ENCODE assay signal across 37 mouse cellular contexts in genomic region chr7:127907939-127908338, GRCm38 (mm10). TPM values are rescaled to one million over a fixed set of nuclear protein-coding genes. Genes with fewer than 3 reads are reported as not detected.
"Had no signal": no experiment of that assay in that cellular context is flagged by ENCODE, and none has a peak within 500 bp of the region (broad histone marks: within the 10 kb centered on the region; RNA-seq: fewer than 3 reads in every experiment).

No protein-coding gene starts in this region.

- H3K9me3 ChIP-seq: heart, embryonic 13.5 days; heart, embryonic 15.5 days; hindbrain, embryonic 13.5 days; hindbrain, embryonic 15.5 days; limb, embryonic 10.5 days; limb, embryonic 12.5 days; liver, embryonic 13.5 days; liver, embryonic 15.5 days had no signal

- H3K27me3 ChIP-seq: heart, embryonic 13.5 days; heart, embryonic 15.5 days; hindbrain, embryonic 13.5 days; hindbrain, embryonic 15.5 days; limb, embryonic 12.5 days; liver, embryonic 13.5 days; liver, embryonic 15.5 days had no signal

- H3K9ac ChIP-seq: heart, embryonic 13.5 days; heart, embryonic 15.5 days; hindbrain, embryonic 13.5 days; hindbrain, embryonic 15.5 days; limb, embryonic 12.5 days; liver, embryonic 13.5 days; liver, embryonic 15.5 days; liver, postnatal 0 days had no signal

- H3K27ac ChIP-seq: heart, embryonic 13.5 days; heart, embryonic 15.5 days; hindbrain, embryonic 13.5 days; hindbrain, embryonic 15.5 days; hindbrain, postnatal 0 days; layer of hippocampus, adult 2 months; left cerebral cortex, adult 2 months; limb, embryonic 10.5 days; limb, embryonic 12.5 days; liver, embryonic 13.5 days; liver, embryonic 15.5 days had no signal

- ATAC-seq: hindbrain, postnatal 0 days; intestine, embryonic 16.5 days; liver, postnatal 0 days had no signal

- DNase-seq: gastrocnemius, postnatal 10 days; gastrocnemius, postnatal 36 days; heart, adult 18-20 months; heart, postnatal 14 days; heart, postnatal 36 days; kidney, adult 11 months; kidney, adult 9 months; kidney, postnatal 10 days; kidney, postnatal 4 days; liver; liver, embryonic 13.5 days; liver, postnatal 0 days had no signal

- H3K4me3 ChIP-seq: heart, embryonic 13.5 days; heart, embryonic 15.5 days; hindbrain, embryonic 13.5 days; hindbrain, embryonic 15.5 days; layer of hippocampus, adult 2 months; left cerebral cortex, adult 2 months; limb, embryonic 10.5 days; limb, embryonic 12.5 days; liver, embryonic 13.5 days; liver, embryonic 15.5 days had no signal

- H3K4me2 ChIP-seq: heart, embryonic 13.5 days; heart, embryonic 15.5 days; hindbrain, embryonic 13.5 days; hindbrain, embryonic 15.5 days; limb, embryonic 12.5 days; liver, embryonic 11.5 days; liver, embryonic 13.5 days; liver, embryonic 15.5 days had no signal

RNA-seq across cellular contexts. Expression of gene Gm21974, which starts 12.7 kb away (rescaled TPM):
- total RNA-seq: gastrocnemius, adult 18-20 months; gastrocnemius, postnatal 10 days; gastrocnemius, postnatal 36 days; heart, postnatal 14 days; heart, postnatal 36 days; hematopoietic stem cell, adult 5-6 weeks; hindbrain, postnatal 0 days; layer of hippocampus, adult 2 months; layer of hippocampus, postnatal 10 days; layer of hippocampus, postnatal 25 days; left cerebral cortex, adult 2 months; left cerebral cortex, postnatal 14 days; left cerebral cortex, postnatal 36 days had no signal
- polyA plus RNA-seq: gonadal fat pad, adult 2 months; heart, embryonic 13.5 days; heart, embryonic 15.5 days; heart, postnatal 0 days; hindbrain, embryonic 11.5 days; hindbrain, embryonic 13.5 days; hindbrain, embryonic 15.5 days; hindbrain, postnatal 0 days; intestine, embryonic 14.5 days; intestine, embryonic 16.5 days; kidney, adult 2 months; kidney, embryonic 16.5 days; limb, embryonic 10.5 days; limb, embryonic 12.5 days; limb, embryonic 14.5 days; liver, embryonic 13.5 days; liver, embryonic 15.5 days; liver, postnatal 0 days had no signal
